Mouse (Mus musculus) forebrain, embryonic 12.5 days (tissue): ENCODE measurements at regions not wholly inside any gene's neighbourhood (a gene's known extent, or its start where the extent isn't known, plus 50 kb on each side); places are given as distances from the start of the nearest gene placed in this dataset.
A peak's percentile ranks its signal among the peaks of the same experiment; 100 is the strongest.
"Not testable (repeated sequence)": the region's sequence is repeated elsewhere in the genome, so short reads cannot be mapped to it uniquely, and the experiment has no call there.

Experiments
- ATAC-seq: fragments of 200-750 bp; cut with Nextera tagmentation; 2 replicates; pipeline ENCODE4 v1.8.0; 2017; ENCODE audit warnings: moderate TSS enrichment; ENCODE audit not compliant: low FRiP score
- H3K27ac ChIP-seq: fragments of 300-500 bp; sonication (generic); 2 replicates; pipeline ENCODE4 v1.5.1; 2016; ENCODE audit warnings: mild to moderate bottlenecking
- H3K27me3 ChIP-seq: fragments of 300-500 bp; sonication (generic); 2 replicates; pipeline ENCODE4 v1.6.1; 2016; ENCODE audit warnings: mild to moderate bottlenecking
- H3K36me3 ChIP-seq: fragments of 300-500 bp; sonication (generic); replicated peaks from 2 replicates; pipeline ENCODE4 v1.6.1; 2016; ENCODE audit warnings: mild to moderate bottlenecking
- H3K4me1 ChIP-seq: fragments of 300-500 bp; sonication (generic); 2 replicates; pipeline ENCODE4 v1.6.1; 2016
- H3K4me2 ChIP-seq: fragments of 300-500 bp; sonication (generic); 2 replicates; pipeline ENCODE4 v1.6.1; 2016; ENCODE audit warnings: mild to moderate bottlenecking, moderate library complexity
- H3K4me3 ChIP-seq: fragments of 300-500 bp; sonication (generic); replicated peaks from 2 replicates; pipeline ENCODE4 v1.5.1; 2016; ENCODE audit warnings: mild to moderate bottlenecking
- H3K9ac ChIP-seq: fragments of 300-500 bp; sonication (generic); 2 replicates; pipeline ENCODE4 v1.6.1; 2016; ENCODE audit warnings: mild to moderate bottlenecking
- H3K9me3 ChIP-seq: fragments of 300-500 bp; sonication (generic); 2 replicates; pipeline ENCODE4 v1.6.1; 2016
- WGBS: fragments of 180-500 bp; shearing (Covaris S2); methylation state at CpG from one replicate; pipeline ENCODE4 v1.1.7; 2016; 5-methylcytosine and 5-hydroxymethylcytosine counted together

DNA sequence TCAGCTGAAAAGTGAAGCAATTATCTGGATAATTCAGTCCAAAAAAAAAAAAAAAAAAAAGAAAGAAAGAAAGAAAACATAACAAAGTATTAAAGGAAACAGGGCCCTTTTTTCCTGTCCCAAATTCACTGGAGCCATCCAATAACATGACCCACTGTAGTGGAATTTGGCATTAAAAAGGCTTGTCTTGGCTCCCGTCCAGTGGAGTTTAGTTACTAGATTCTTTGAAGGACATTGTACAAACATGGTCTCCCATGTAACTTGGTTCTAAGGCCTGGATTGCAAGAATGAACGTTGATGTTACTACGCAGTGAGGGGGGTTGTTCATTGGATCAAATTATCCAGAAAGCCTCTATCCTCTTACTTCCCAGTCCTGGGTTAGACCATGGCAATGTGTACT, 207.4 kb downstream of the Msrb3 start:
- H3K4me1 ChIP-seq: peaks cover 5% of the 10 kb centered on the region; the same call in 1 of the 2 replicates
- H3K9me3 ChIP-seq: no peaks in the 10 kb centered on the region
- ATAC-seq: no peak
- no peak overlapping the region for H3K27ac ChIP-seq
- no peak overlapping the region for H3K4me2 ChIP-seq
- peaks cover 20% of the 10 kb centered on the region for H3K27me3 ChIP-seq
- WGBS: 64% methylated on average over 3 of the region's 3 CpGs
- no peaks in the 10 kb centered on the region for H3K36me3 ChIP-seq
- no peak overlapping the region for H3K9ac ChIP-seq
- no peak overlapping the region for H3K4me3 ChIP-seq

DNA sequence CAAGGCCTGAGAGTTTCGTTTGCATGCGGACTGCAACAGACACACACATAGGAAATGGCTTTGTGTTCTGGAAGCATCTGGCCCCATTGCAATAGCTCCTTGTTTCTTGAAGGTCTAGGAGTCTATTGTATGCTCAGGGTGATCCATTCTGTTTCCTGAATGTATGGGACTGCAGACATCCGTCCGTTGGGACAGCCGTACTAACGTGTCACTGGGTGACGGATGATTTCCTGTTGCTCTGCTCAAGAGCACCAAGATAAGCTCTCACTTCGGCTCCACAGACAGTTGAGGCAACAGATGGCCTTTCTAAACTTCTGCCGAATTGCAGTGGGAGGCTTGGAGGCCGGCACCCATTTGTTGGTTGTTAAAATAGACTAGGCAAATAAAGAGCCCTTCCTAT, 209.9 kb upstream of the Hmga2 start:
- no peaks in the 10 kb centered on the region for H3K27me3 ChIP-seq
- no peaks in the 10 kb centered on the region for H3K9me3 ChIP-seq
- ATAC-seq: no peak
- H3K27ac ChIP-seq: no peak overlapping the region
- no peak overlapping the region for H3K4me2 ChIP-seq
- WGBS: 83% methylated on average over 10 of the region's 10 CpGs
- no peaks in the 10 kb centered on the region for H3K36me3 ChIP-seq
- no peaks in the 10 kb centered on the region for H3K4me1 ChIP-seq
- no peak overlapping the region for H3K9ac ChIP-seq
- no peak overlapping the region for H3K4me3 ChIP-seq

DNA sequence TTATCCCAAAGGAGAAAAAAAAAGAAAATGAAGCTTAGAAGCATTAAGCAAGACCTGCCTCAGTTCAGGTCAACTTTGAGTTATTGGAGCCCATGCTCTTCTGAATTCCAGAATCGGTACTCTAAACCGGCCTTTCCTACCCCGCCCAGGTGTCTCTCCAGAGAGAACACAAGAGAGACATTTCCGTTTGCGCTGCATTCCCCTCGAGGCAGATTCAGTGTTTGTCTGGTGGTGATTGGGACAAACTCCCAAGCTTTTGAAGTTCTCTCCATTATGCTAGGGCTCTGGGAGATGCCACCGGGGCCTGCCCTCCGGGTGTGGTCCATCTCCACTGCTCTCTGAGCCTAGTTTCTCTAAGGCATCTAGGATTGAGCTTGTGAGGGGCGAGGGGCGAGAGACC, 205.8 kb upstream of the Hmga2 start:
- H3K4me1 ChIP-seq: no peaks in the 10 kb centered on the region
- no peak for ATAC-seq
- H3K4me3 ChIP-seq: no peak overlapping the region
- no peak overlapping the region for H3K4me2 ChIP-seq
- H3K36me3 ChIP-seq: no peaks in the 10 kb centered on the region
- H3K9me3 ChIP-seq: no peaks in the 10 kb centered on the region
- WGBS: 90% methylated on average over 10 of the region's 10 CpGs
- no peak overlapping the region for H3K27ac ChIP-seq
- no peaks in the 10 kb centered on the region for H3K27me3 ChIP-seq
- no peak overlapping the region for H3K9ac ChIP-seq

DNA sequence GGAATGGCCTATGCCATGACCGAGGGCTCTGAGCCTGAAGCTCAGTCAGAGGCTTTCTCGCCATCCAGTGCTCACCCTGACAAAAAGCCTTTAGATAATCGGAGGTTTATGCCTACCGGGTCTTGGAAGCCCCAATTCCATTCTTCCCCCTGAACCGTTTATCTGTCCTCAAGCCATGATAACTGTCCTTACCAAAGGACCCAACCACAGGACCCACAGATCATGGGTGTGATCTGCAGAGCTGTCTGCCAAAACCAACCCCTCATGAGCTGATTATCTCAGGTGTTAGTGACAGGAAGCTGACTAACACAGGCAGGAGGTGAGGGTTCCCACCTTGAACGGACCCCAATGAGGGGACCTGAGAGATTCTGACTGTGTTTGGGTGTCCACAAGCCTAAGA, 203.7 kb upstream of the Hmga2 start:
- no peaks in the 10 kb centered on the region for H3K9me3 ChIP-seq
- H3K4me2 ChIP-seq: no peak overlapping the region
- H3K9ac ChIP-seq: no peak overlapping the region
- no peak overlapping the region for H3K27ac ChIP-seq
- 68% methylated on average over 6 of the region's 6 CpGs for WGBS
- ATAC-seq: no peak
- H3K27me3 ChIP-seq: no peaks in the 10 kb centered on the region; the same call in 1 of the 2 replicates
- H3K36me3 ChIP-seq: no peaks in the 10 kb centered on the region
- H3K4me1 ChIP-seq: no peaks in the 10 kb centered on the region
- H3K4me3 ChIP-seq: no peak overlapping the region

DNA sequence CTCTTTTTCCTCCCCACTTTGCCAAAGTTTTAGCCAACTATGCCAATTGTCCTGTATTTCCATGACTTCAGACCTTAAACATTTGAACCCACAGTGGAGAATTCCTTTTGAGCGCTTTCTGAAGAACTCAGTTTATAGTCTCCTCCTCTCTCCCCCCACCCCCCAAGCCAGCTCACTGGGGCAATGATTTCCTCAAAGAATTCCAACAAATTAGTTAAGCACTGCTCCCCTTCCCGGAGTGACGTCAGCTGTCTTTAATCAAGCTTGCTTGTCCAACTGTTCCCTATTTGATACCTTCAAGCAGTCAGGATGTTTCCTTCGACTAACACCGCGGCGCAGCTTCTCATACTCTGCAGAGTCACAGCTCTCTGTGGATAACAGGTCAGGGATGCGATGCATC, 202.0 kb upstream of the Hmga2 start:
- Histone ChIP-seq H3K4me2 (no peak overlapping the region), H3K9me3 (no peaks in the 10 kb centered on the region), H3K27me3 (no peaks in the 10 kb centered on the region; the same call in 1 of the 2 replicates), H3K36me3 (no peaks in the 10 kb centered on the region), H3K9ac (no peak overlapping the region), H3K27ac (no peak overlapping the region), H3K4me1 (peaks cover 7% of the 10 kb centered on the region; the same call in 1 of the 2 replicates), H3K4me3 (no peak overlapping the region)
- ATAC-seq: no peak
- 78% methylated on average over 8 of the region's 8 CpGs for WGBS

DNA sequence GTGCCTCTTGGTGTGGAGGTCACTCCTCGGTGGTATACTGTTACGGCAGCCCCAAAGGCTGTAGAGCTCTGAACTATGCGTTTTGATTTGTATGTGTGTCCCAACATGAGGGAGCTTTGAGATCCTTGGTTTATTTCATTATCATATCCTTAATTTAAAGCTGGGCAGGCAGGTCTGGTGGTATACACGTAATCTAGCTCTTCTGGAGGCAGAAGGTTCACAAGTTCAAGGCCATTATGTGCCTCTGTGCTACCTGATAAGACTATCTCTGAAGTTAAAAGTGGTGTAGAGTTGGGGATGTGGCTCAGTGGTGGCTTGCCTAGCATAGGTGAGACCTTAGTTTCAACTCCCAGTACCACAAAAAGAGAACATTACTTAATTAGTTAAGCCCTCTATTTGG, 199.1 kb upstream of the Hmga2 start:
- Histone ChIP-seq H3K9ac (no peak overlapping the region), H3K4me1 (peaks cover 7% of the 10 kb centered on the region; the same call in 1 of the 2 replicates), H3K27ac (no peak overlapping the region), H3K27me3 (no peaks in the 10 kb centered on the region; the same call in 1 of the 2 replicates), H3K9me3 (no peaks in the 10 kb centered on the region), H3K4me2 (no peak overlapping the region), H3K36me3 (no peaks in the 10 kb centered on the region), H3K4me3 (no peak overlapping the region)
- ATAC-seq: no peak
- WGBS: 96% methylated on average over 4 of the region's 4 CpGs

DNA sequence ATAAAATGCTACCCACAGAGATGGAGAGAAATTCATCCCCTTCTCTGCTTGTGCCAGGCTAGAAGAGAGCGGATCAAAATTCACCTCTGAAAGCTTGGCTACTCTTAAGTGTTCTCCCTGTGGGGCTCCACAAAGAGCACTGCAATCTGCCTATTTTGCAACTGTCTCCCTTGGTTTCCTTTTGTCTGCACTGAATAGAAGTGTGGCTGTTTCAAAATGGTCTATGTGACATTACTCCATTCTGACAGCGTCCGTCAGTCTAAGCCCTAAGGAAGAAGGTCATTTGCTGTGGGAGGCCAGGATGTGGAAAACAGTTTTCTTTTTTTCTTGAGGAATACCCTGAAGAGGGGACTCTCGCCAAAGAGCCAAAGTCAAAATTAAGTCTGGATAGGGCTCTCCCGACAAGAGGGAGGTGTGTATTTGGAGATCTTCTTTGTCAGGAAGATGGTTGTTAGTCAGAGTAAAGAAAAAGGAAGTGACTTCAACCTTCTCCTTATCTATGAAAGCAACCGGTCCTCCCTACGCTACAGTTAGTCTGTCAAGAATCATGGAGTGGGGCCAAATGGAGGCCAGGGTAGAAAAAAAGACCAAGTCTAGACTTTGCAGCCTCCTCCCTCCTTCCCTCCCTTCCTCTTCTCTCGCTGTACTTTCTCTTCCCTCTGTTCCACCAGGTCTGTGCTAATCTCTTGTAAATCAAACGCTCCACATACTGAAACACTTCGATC, 198.2 kb upstream of the Hmga2 start:
- Histone ChIP-seq H3K9ac (no peak overlapping the region), H3K4me3 (no peak overlapping the region), H3K27ac (no peak overlapping the region), H3K36me3 (no peaks in the 10 kb centered on the region), H3K27me3 (no peaks in the 10 kb centered on the region; the same call in 1 of the 2 replicates), H3K9me3 (no peaks in the 10 kb centered on the region), H3K4me1 (peaks cover 7% of the 10 kb centered on the region; the same call in 1 of the 2 replicates), H3K4me2 (no peak overlapping the region)
- 53% methylated on average over 10 of the region's 10 CpGs for WGBS
- no peak for ATAC-seq

DNA sequence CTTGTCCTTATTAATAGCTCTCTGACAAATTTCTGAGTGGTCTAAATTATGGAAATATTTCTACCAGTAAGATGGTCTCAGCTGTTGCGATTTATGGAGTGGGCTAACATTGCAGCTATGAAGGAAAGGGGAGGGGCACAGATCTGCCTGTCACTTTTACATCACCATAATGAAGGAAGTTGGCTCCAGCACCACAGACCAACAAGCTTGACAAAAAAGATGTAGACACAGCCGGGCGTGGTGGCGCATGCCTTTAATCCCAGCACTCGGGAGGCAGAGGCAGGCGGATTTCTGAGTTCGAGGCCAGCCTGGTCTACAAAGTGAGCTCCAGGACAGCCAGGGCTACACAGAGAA, 191.4 kb upstream of the Hmga2 start:
- not testable (repeated sequence) for H3K4me1 ChIP-seq, H3K9me3 ChIP-seq, H3K27me3 ChIP-seq, H3K27ac ChIP-seq, ATAC-seq, H3K4me2 ChIP-seq, H3K9ac ChIP-seq, H3K36me3 ChIP-seq, H3K4me3 ChIP-seq
- 94% methylated on average over 7 of the region's 7 CpGs for WGBS

DNA sequence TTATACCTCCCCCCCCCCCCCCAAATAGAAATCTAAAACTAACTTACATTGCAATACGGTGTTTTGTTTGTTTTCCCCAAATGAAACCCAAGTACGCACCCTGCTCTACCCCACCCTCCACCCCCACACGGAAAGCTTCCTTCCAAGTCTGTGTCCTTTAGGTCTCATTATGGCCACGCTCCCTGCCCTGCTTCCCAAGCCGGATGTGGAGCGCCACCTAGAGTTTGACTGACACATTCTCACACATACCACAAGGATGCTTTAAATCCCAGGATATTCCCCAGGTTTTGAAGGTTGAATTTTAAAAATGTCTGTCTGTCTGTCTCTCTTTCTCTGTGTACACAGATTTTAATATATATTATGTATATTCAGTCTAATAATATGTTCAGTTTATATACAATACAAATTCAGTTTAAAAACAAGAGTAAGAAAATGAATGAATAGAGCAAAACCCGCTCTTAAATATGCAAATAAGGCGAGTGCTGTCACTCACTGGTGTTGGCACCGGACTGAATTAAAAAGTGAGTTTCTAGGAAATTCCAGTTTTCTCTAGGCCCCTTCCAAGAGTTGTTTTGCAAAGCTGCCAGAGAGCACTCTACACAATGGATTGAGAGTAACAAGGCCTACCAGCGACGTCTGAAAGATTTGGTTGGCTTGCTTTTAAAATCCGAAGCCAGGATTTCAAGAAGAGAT, 190.9 kb upstream of the Hmga2 start:
- H3K4me1 ChIP-seq: no peaks in the 10 kb centered on the region
- no peak overlapping the region for H3K9ac ChIP-seq
- no peaks in the 10 kb centered on the region for H3K27me3 ChIP-seq
- ATAC-seq: peak; percentile 64; the same call in 1 of the 2 replicates
- H3K4me3 ChIP-seq: no peak overlapping the region
- no peak overlapping the region for H3K4me2 ChIP-seq
- H3K27ac ChIP-seq: no peak overlapping the region
- 57% methylated on average over 12 of the region's 12 CpGs for WGBS
- H3K9me3 ChIP-seq: no peaks in the 10 kb centered on the region
- H3K36me3 ChIP-seq: no peaks in the 10 kb centered on the region

DNA sequence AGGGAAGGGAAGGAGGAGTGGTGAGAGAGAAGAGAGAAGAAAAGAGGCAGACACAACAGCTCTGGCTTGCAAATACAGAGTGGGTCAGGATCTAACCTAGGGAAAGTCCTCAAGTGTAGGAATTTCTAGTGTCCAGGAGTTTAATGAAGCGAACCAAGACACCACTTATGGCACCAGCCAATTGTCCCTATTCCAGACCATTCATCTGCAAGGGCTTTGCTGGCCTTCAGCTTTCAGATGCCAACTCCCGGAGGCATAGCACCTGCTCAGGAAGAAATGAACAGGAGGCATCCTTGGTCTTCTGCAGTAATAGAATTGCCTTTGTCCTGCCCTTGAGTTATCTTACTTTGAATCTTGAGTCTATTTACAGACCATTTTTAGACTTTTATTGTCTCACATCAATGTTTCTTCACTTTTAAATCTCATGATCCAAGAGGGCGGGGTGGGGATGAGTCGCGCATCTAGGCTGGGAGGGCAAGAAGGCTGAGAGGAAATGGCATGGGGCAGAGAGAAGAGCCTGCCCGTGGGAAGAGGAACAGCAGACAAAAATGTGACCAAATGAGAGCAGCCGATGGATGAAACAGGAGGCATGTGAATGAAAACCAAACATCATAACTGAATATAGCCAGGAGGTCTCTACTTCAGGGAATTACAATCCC, 190.1 kb upstream of the Hmga2 start:
- ATAC-seq: no peak
- Histone ChIP-seq H3K4me1 (no peaks in the 10 kb centered on the region), H3K4me3 (no peak overlapping the region), H3K36me3 (no peaks in the 10 kb centered on the region), H3K27ac (no peak overlapping the region), H3K9me3 (no peaks in the 10 kb centered on the region), H3K4me2 (no peak overlapping the region), H3K27me3 (no peaks in the 10 kb centered on the region), H3K9ac (no peak overlapping the region)
- 90% methylated on average over 7 of the region's 7 CpGs for WGBS

DNA sequence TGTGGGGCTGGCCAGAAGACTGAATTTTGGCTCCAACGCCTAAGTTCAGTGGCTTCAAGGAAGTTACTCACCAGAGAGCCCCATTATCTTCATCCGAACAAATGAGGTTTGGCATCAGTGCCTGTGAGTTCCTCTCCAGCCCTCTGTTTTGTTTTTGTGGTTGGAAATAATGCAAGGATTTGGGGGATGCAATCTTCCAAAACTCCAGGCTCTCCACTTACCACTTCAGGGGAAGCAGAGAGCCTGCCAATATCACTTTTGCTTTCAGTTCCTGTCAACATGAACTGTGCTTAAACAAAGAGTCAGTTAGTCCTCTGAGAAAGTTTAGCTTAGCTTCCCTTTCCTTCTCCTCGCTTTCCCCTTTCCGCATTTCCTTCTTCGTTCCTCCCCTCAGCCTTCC, 189.4 kb upstream of the Hmga2 start:
- H3K4me2 ChIP-seq: no peak overlapping the region
- H3K9me3 ChIP-seq: no peaks in the 10 kb centered on the region
- no peak overlapping the region for H3K27ac ChIP-seq
- 0 out of 2 replicates have a peak, but pooled peaks cover 4% of the 10 kb centered on the region for H3K4me1 ChIP-seq
- no peak overlapping the region for H3K4me3 ChIP-seq
- WGBS: 83% methylated on average over 5 of the region's 5 CpGs
- H3K9ac ChIP-seq: no peak overlapping the region
- ATAC-seq: no peak
- no peaks in the 10 kb centered on the region for H3K36me3 ChIP-seq
- H3K27me3 ChIP-seq: no peaks in the 10 kb centered on the region

DNA sequence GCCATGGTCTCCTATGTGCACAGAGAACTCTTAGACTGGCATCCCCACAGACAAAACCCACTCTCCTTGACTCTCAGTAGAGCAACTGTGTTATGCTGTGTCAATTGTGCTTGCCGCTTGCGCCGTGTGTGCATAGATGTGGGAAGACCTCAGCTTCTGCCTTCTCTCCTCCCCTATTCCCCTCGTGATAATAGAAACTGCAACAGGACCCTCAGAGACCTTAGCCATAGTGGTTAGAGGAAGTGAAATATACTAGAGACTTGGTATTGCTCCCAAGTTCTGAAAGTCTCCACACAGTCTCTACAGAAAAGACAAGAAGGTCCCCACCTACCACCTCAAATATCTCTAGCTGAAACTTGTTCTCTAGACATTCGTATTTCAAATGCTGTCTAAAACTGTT, 188.2 kb upstream of the Hmga2 start:
- H3K9ac ChIP-seq: no peak overlapping the region
- ATAC-seq: no peak

More for the DNA sequence above, 188.2 kb upstream of the Hmga2 start:
- Histone ChIP-seq H3K9me3 (no peaks in the 10 kb centered on the region), H3K27ac (no peak overlapping the region), H3K36me3 (no peaks in the 10 kb centered on the region), H3K4me3 (no peak overlapping the region), H3K27me3 (no peaks in the 10 kb centered on the region), H3K4me2 (no peak overlapping the region), H3K4me1 (0 out of 2 replicates have a peak, but pooled peaks cover 5% of the 10 kb centered on the region)
- 87% methylated on average over 5 of the region's 5 CpGs for WGBS
